In the genomic region with DNA sequence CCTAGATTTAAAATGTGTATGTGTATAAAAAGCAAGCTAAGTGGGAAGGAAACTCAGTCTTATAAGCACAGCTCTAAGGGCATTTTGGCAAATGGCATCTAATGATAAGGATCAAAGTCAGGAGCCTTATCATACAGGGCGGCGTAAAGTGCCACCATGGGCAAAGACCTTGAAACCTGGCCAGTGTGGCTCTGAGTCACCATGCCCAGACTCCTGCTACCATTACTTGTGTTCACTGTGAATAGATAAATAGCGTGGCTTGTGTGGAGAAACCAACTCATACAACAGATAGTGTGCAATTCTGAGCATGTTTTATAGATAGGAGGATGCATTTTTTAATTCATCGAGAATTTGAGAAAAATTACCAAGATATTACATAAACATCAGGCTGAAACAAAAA, we compare ENCODE assay signal across 23 mouse cellular contexts.
"Had no signal": no experiment of that assay in that cellular context is flagged by ENCODE, and none has a peak within 500 bp of the region (broad histone marks: within the 10 kb centered on the region; RNA-seq: fewer than 3 reads in every experiment).

No protein-coding gene starts in this region.

- H3K9ac ChIP-seq: kidney, embryonic 15.5 days; limb, embryonic 13.5 days; liver, embryonic 12.5 days; liver, embryonic 15.5 days; lung, embryonic 15.5 days; midbrain, embryonic 15.5 days; neural tube, embryonic 12.5 days; neural tube, embryonic 15.5 days; stomach, embryonic 15.5 days had no signal

- DNase-seq: kidney, adult 8-10 months; kidney, postnatal 10 days; kidney, postnatal 36 days; liver; lung, adult 18-20 months; lung, postnatal 10 days; lung, postnatal 36 days; right cerebral cortex, adult 18-20 months; right cerebral cortex, postnatal 14 days; right cerebral cortex, postnatal 4 days; thymus, postnatal 25 days had no signal

- H3K4me2 ChIP-seq: kidney, embryonic 15.5 days; limb, embryonic 13.5 days; liver, embryonic 12.5 days; liver, embryonic 15.5 days; lung, embryonic 15.5 days; midbrain, embryonic 15.5 days; neural tube, embryonic 12.5 days; neural tube, embryonic 15.5 days; stomach, embryonic 15.5 days had no signal

- H3K4me1 ChIP-seq: kidney, embryonic 15.5 days; limb, embryonic 10.5 days; limb, embryonic 13.5 days; liver, embryonic 12.5 days; liver, embryonic 15.5 days; lung, embryonic 15.5 days; megakaryocyte, embryonic 14.5 days; neural tube, embryonic 12.5 days; neural tube, embryonic 15.5 days; stomach, embryonic 15.5 days had no signal

- H3K27me3 ChIP-seq: kidney, embryonic 15.5 days; limb, embryonic 13.5 days; liver, embryonic 12.5 days; liver, embryonic 15.5 days; lung, embryonic 15.5 days; midbrain, embryonic 15.5 days; neural tube, embryonic 12.5 days; neural tube, embryonic 15.5 days; stomach, embryonic 15.5 days had no signal

- H3K9me3 ChIP-seq: kidney, embryonic 15.5 days; limb, embryonic 10.5 days; limb, embryonic 13.5 days; liver, embryonic 12.5 days; liver, embryonic 15.5 days; lung, embryonic 15.5 days; midbrain, embryonic 10.5 days; midbrain, embryonic 15.5 days; neural tube, embryonic 12.5 days; neural tube, embryonic 15.5 days; stomach, embryonic 15.5 days had no signal

- H3K36me3 ChIP-seq: kidney, embryonic 15.5 days; limb, embryonic 10.5 days; limb, embryonic 13.5 days; liver, embryonic 12.5 days; liver, embryonic 15.5 days; lung, embryonic 15.5 days; midbrain, embryonic 10.5 days; midbrain, embryonic 15.5 days; neural tube, embryonic 12.5 days; neural tube, embryonic 15.5 days; stomach, embryonic 15.5 days had no signal

- H3K4me3 ChIP-seq: kidney, embryonic 15.5 days; limb, embryonic 10.5 days; limb, embryonic 13.5 days; liver, embryonic 12.5 days; liver, embryonic 15.5 days; lung, embryonic 15.5 days; megakaryocyte, embryonic 14.5 days; midbrain, embryonic 10.5 days; midbrain, embryonic 15.5 days; neural tube, embryonic 12.5 days; neural tube, embryonic 15.5 days; stomach, embryonic 15.5 days had no signal

- ATAC-seq: liver, embryonic 12.5 days; midbrain, embryonic 15.5 days had no signal

- H3K27ac ChIP-seq: kidney, embryonic 15.5 days; limb, embryonic 10.5 days; limb, embryonic 13.5 days; liver, embryonic 12.5 days; liver, embryonic 15.5 days; lung, embryonic 15.5 days; midbrain, embryonic 10.5 days; midbrain, embryonic 15.5 days; neural tube, embryonic 12.5 days; neural tube, embryonic 15.5 days; stomach, embryonic 15.5 days had no signal
